Mouse (Mus musculus): ENCODE results near the gene Cald1. TPM values are rescaled to one million over a fixed set of nuclear protein-coding genes. Genes with fewer than 3 reads are reported as not detected.

Gene Cald1
- polyA plus RNA-seq, 1 experiment from 2014 or later = 222 TPM

- Histone ChIP-seq H3K36me3 (peaks cover 7% of the 10 kb centered on the region; the same call in 1 of the 2 replicates), H3K4me1 (replicated peaks) (peaks cover 62% of the 10 kb centered on the region), H3K27ac (peak overlapping the region; percentile 96), H3K4me3 (replicated peaks) (peak overlapping the region; percentile 60), H3K4me2 (peak overlapping the region; percentile 68), H3K27me3 (no peaks in the 10 kb centered on the region), H3K9ac (replicated peaks) (peak overlapping the region; percentile 81), H3K9me3 (peaks cover 12% of the 10 kb centered on the region)
- WGBS = 32% methylated on average over 13 of the region's 13 CpGs
- ATAC-seq (ENCODE audit: insufficient number of reproducible peaks, insufficient read depth, low FRiP score, low TSS enrichment, low read depth) = peak; percentile 48
Observed at GRCm38 (mm10) chr6:34708650-34709265, 110.5 kb downstream of the Cald1 start.

- Histone ChIP-seq H3K9me3 (peaks cover 8% of the 10 kb centered on the region), H3K36me3 (peaks cover 6% of the 10 kb centered on the region; the same call in 1 of the 2 replicates), H3K9ac (replicated peaks) (peak overlapping the region; percentile 81), H3K4me3 (replicated peaks) (peak overlapping the region; percentile 60), H3K27ac (peak overlapping the region; percentile 96), H3K27me3 (no peaks in the 10 kb centered on the region), H3K4me2 (peak overlapping the region; percentile 68), H3K4me1 (replicated peaks) (peaks cover 64% of the 10 kb centered on the region)
- under 1% methylated on average over 11 of the region's 11 CpGs for WGBS
- ATAC-seq (ENCODE audit: insufficient number of reproducible peaks, insufficient read depth, low FRiP score, low TSS enrichment, low read depth) = peak; percentile 80
Observed at GRCm38 (mm10) chr6:34709289-34709688, 111.0 kb downstream of the Cald1 start.

GRCm38 (mm10) chr6:34709946-34710682 lies 111.8 kb downstream of the Cald1 start:
- Histone ChIP-seq H3K9me3 (peaks cover under 1% of the 10 kb centered on the region; the same call in 1 of the 2 replicates), H3K36me3 (no peaks in the 10 kb centered on the region), H3K27me3 (no peaks in the 10 kb centered on the region), H3K4me2 (peak overlapping the region; percentile 68), H3K4me1 (replicated peaks) (peaks cover 64% of the 10 kb centered on the region), H3K9ac (replicated peaks) (peak overlapping the region; percentile 81), H3K27ac (peak overlapping the region; percentile 96), H3K4me3 (replicated peaks) (peak overlapping the region; percentile 60)
- WGBS = 8% methylated on average over 14 of the region's 14 CpGs
- no peak for ATAC-seq (ENCODE audit: insufficient number of reproducible peaks, insufficient read depth, low FRiP score, low TSS enrichment, low read depth)

DNA sequence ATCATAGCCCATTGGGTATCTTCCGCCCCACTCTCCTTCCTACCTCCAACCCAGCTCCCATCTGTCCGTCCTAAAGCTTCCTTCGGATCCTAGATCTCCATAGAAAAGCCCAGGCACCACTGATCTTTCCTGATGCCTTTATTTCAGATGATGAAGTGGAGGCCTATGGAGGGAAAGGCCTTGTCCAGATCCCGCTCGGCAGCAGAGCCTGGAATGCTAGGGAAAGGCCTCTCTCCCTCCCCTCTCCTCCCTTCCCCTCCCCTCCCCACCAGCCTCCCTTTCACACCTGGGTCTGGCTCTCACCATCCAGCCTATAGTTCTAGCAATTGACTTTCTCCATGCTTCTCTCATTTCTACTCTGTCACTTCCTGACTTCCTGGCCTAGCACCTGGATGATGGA lies 112.5 kb downstream of the Cald1 start:
- H3K27ac ChIP-seq = peak overlapping the region; percentile 96
- WGBS = 39% methylated on average over 5 of the region's 5 CpGs
- H3K4me1 ChIP-seq (replicated peaks) = peaks cover 64% of the 10 kb centered on the region
- ATAC-seq (ENCODE audit: insufficient number of reproducible peaks, insufficient read depth, low FRiP score, low TSS enrichment, low read depth) = no peak
- 0 out of 2 replicates have a peak, but pooled peaks cover 2% of the 10 kb centered on the region for H3K36me3 ChIP-seq
- peak overlapping the region; percentile 60 for H3K4me3 ChIP-seq (replicated peaks)
- H3K4me2 ChIP-seq = peak overlapping the region; percentile 68
- no peaks in the 10 kb centered on the region for H3K9me3 ChIP-seq
- peak overlapping the region; percentile 81; the same call in 1 of the 2 replicates for H3K9ac ChIP-seq (replicated peaks)
- no peaks in the 10 kb centered on the region for H3K27me3 ChIP-seq

DNA sequence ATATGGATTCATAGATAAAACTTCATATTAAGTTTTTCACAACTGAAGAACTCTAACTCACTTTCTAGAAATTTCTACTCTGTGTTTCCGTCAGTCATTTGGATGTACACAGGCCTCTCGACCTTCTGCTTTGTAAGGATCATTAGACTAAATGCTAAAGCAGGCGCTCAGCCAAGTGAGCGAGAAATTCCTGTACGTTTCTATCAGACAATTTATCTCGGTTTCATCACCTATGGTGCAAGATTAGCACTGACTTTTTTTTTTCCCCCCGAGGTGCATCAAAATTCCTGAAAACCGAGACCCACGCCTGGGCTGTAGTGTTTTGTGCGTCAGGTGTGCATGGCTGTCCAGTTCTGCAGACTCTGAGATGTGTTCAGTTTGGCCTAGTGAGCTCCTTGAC lies 113.3 kb downstream of the Cald1 start:
- Histone ChIP-seq H3K27me3 (no peaks in the 10 kb centered on the region), H3K27ac (peak overlapping the region; percentile 96; the same call in 1 of the 2 replicates), H3K4me3 (replicated peaks) (no peak overlapping the region), H3K9me3 (no peaks in the 10 kb centered on the region), H3K36me3 (0 out of 2 replicates have a peak, but pooled peaks cover 4% of the 10 kb centered on the region), H3K9ac (replicated peaks) (0 out of 2 replicates have a peak overlapping the region, but pooled peaks have one; percentile 81), H3K4me1 (replicated peaks) (peaks cover 65% of the 10 kb centered on the region), H3K4me2 (peak overlapping the region; percentile 68)
- ATAC-seq (ENCODE audit: insufficient number of reproducible peaks, insufficient read depth, low FRiP score, low TSS enrichment, low read depth) = no peak
- 69% methylated on average over 10 of the region's 10 CpGs for WGBS

- H3K4me1 ChIP-seq (replicated peaks) = peaks cover 66% of the 10 kb centered on the region
- H3K27me3 ChIP-seq = no peaks in the 10 kb centered on the region
- no peak overlapping the region for H3K27ac ChIP-seq
- H3K4me3 ChIP-seq (replicated peaks) = no peak overlapping the region
- 0 out of 2 replicates have a peak, but pooled peaks cover 4% of the 10 kb centered on the region for H3K36me3 ChIP-seq
- no peaks in the 10 kb centered on the region for H3K9me3 ChIP-seq
- no peak overlapping the region for H3K4me2 ChIP-seq
- ATAC-seq (ENCODE audit: insufficient number of reproducible peaks, insufficient read depth, low FRiP score, low TSS enrichment, low read depth) = no peak
- H3K9ac ChIP-seq (replicated peaks) = no peak overlapping the region
- WGBS = 93% methylated on average over 4 of the region's 4 CpGs
Observed at GRCm38 (mm10) chr6:34713169-34713568, 114.9 kb downstream of the Cald1 start.

DNA sequence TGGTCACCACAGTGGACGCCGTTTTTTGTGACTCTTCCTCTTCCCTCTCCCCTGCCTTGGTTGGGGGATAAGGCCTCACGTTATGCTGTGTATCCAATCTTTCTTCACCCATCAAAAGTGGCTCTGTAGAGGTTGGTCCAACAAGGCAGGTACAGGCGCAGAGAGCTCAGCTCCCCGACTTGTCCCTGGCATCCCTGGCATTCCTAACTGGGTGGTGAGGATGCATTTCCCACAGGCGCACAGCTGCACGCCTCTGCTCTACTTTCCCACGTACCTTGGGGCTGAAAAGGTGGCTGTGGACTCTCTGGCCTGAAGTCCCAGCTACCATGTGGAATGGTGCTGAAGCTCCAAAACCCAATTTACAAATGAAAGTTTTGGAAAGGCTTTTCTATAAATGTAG lies 115.5 kb downstream of the Cald1 start:
- peaks cover 66% of the 10 kb centered on the region for H3K4me1 ChIP-seq (replicated peaks)
- H3K4me3 ChIP-seq (replicated peaks) = no peak overlapping the region
- ATAC-seq (ENCODE audit: insufficient number of reproducible peaks, insufficient read depth, low FRiP score, low TSS enrichment, low read depth) = no peak
- H3K9me3 ChIP-seq = no peaks in the 10 kb centered on the region
- no peak overlapping the region for H3K4me2 ChIP-seq
- 81% methylated on average over 8 of the region's 8 CpGs for WGBS
- no peak overlapping the region; the same call in 1 of the 2 replicates for H3K9ac ChIP-seq (replicated peaks)
- 0 out of 2 replicates have a peak, but pooled peaks cover 4% of the 10 kb centered on the region for H3K36me3 ChIP-seq
- no peaks in the 10 kb centered on the region for H3K27me3 ChIP-seq
- no peak overlapping the region; the same call in 1 of the 2 replicates for H3K27ac ChIP-seq

GRCm38 (mm10) chr6:34714612-34715011 lies 116.3 kb downstream of the Cald1 start:
- Histone ChIP-seq H3K27me3 (no peaks in the 10 kb centered on the region), H3K9me3 (no peaks in the 10 kb centered on the region), H3K4me3 (replicated peaks) (no peak overlapping the region), H3K27ac (no peak overlapping the region), H3K36me3 (0 out of 2 replicates have a peak, but pooled peaks cover 4% of the 10 kb centered on the region), H3K4me1 (replicated peaks) (peaks cover 70% of the 10 kb centered on the region), H3K9ac (replicated peaks) (no peak overlapping the region), H3K4me2 (no peak overlapping the region)
- no peak for ATAC-seq (ENCODE audit: insufficient number of reproducible peaks, insufficient read depth, low FRiP score, low TSS enrichment, low read depth)
- whole genome bisulfite sequencing = 76% methylated on average over 4 of the region's 4 CpGs

DNA sequence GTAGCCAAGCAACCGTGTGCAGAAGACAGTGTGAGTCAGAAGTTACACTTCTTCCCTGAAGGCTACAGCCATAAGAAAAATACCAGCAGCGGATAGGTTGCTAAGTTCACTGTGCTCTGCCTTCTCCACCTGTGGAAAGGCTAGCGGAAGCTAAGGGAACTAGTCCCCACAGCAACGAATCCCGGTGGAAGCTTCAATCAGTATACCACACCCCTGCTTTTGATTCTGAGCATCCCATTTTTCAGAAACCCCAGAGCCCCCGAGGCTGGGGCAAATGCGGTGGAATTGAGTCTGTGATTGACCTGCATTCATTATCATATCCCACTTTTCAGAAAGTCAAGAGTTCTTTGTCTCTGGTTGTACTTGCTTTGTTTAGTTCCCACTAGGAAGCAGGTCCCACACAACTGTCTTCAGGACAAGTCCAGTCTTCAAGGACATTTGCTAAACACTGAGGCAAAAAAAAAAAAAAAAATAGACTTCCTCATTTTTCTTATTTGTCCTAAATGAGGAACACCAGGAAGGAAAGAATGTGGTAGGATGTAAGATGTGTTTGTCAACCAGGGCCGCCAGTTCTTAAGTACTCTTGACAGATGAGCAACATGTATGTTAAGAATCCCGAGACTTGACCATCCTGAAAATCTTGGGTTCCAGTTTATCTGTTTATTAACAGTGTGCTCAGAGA lies 118.0 kb downstream of the Cald1 start:
- 94% methylated on average over 9 of the region's 9 CpGs for WGBS
- Histone ChIP-seq H3K4me3 (replicated peaks) (no peak overlapping the region), H3K27ac (no peak overlapping the region), H3K9me3 (no peaks in the 10 kb centered on the region), H3K36me3 (0 out of 2 replicates have a peak, but pooled peaks cover 8% of the 10 kb centered on the region), H3K27me3 (no peaks in the 10 kb centered on the region), H3K4me1 (replicated peaks) (peaks cover 74% of the 10 kb centered on the region), H3K4me2 (no peak overlapping the region), H3K9ac (replicated peaks) (no peak overlapping the region)
- ATAC-seq (ENCODE audit: insufficient number of reproducible peaks, insufficient read depth, low FRiP score, low TSS enrichment, low read depth) = no peak

DNA sequence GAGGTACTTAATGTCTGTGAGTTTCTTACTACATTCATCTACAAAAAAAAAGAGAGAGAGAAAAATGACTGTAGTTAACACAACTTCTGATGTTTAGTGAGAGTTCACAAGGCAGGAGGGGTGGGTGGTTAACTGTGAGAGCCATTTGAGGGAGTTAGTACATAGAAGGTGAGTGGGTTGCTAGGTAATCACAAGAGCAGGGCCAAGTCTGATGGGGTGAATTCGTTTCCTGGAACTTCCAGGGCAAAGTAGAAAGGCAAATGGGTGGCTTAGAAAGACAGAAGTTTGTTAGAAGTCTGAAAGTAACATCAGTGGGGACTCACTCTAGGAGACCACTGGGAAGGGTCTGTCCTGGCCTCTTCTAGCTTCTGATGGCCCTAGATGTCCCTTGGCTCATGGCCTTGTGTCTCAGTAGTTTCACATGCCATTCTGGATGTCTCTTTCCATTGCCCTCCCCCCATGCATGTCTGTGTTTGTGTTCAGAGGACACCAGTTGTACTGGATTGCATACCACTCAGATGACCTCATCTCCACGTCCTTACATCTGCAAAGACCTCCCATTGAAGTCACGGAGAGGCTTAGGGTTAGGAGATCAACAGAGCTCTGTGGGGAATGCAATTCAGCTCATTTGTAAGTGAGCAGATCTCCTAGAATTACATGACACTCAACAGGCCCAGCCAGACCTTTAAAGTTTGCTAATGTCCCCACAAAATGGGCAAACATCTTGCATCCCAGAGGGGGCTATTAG lies 118.8 kb downstream of the Cald1 start:
- Histone ChIP-seq H3K4me1 (replicated peaks) (peaks cover 74% of the 10 kb centered on the region), H3K27ac (0 out of 2 replicates have a peak overlapping the region, but pooled peaks have one; percentile 0), H3K4me2 (no peak overlapping the region), H3K36me3 (0 out of 2 replicates have a peak, but pooled peaks cover 8% of the 10 kb centered on the region), H3K9ac (replicated peaks) (no peak overlapping the region), H3K4me3 (replicated peaks) (no peak overlapping the region), H3K9me3 (no peaks in the 10 kb centered on the region), H3K27me3 (no peaks in the 10 kb centered on the region)
- 24% methylated on average over 3 of the region's 3 CpGs for WGBS
- peak; percentile 33; the same call in 1 of the 2 replicates for ATAC-seq (ENCODE audit: insufficient number of reproducible peaks, insufficient read depth, low FRiP score, low TSS enrichment, low read depth)
